Mouse (Mus musculus) retina, postnatal 7 days (tissue): ENCODE results near the gene Lpar5.
"Not testable (repeated sequence)": the region's sequence is repeated elsewhere in the genome, so short reads cannot be mapped to it uniquely, and the experiment has no call there.

Experiments used
- DNase-seq: peaks from one replicate; pipeline ENCODE4 v3.0.0-alpha.2; 2012; ENCODE audit warnings: low read depth, low spot score

Gene Lpar5

GRCm38 (mm10) chr6:125067571-125067995 is at the start of gene Lpar5:
Gene Lpar5 (plus strand): TSS chr6:125067920.
- DNase-seq: no peak

GRCm38 (mm10) chr6:125030532-125030931 is 37.2 kb upstream of the Lpar5 start:
- not testable (repeated sequence) for DNase-seq

- no peak for DNase-seq
Measured at GRCm38 (mm10) chr6:125031604-125032003, 36.1 kb upstream of the Lpar5 start.

GRCm38 (mm10) chr6:125038666-125039065 is 29.1 kb upstream of the Lpar5 start:
- DNase-seq: no peak

GRCm38 (mm10) chr6:125039131-125039530 is 28.6 kb upstream of the Lpar5 start:
- DNase-seq: no peak

GRCm38 (mm10) chr6:125039533-125040153 is 28.1 kb upstream of the Lpar5 start, which contains the start of gene Ing4:
Gene Ing4 (plus strand): TSS chr6:125039760.
- DNase-seq: peak; percentile 95

- DNase-seq: no peak
Measured at GRCm38 (mm10) chr6:125040221-125040620, 27.5 kb upstream of the Lpar5 start.

- no peak for DNase-seq
Measured at GRCm38 (mm10) chr6:125041047-125041446, 26.7 kb upstream of the Lpar5 start.

GRCm38 (mm10) chr6:125042081-125042480 is 25.6 kb upstream of the Lpar5 start:
- DNase-seq: no peak

- peak; percentile 74 for DNase-seq
Measured at GRCm38 (mm10) chr6:125046691-125047090, 21.0 kb upstream of the Lpar5 start.

GRCm38 (mm10) chr6:125049678-125050077 is 18.0 kb upstream of the Lpar5 start, which contains the start of gene Acrbp:
Gene Acrbp (plus strand): TSS chr6:125049689.
- no peak for DNase-seq

- no peak for DNase-seq
Measured at GRCm38 (mm10) chr6:125051237-125051636, 16.5 kb upstream of the Lpar5 start.

- no peak for DNase-seq
Measured at GRCm38 (mm10) chr6:125061493-125061892, 6.2 kb upstream of the Lpar5 start.

GRCm38 (mm10) chr6:125062511-125062910 is 5.2 kb upstream of the Lpar5 start:
- no peak for DNase-seq

GRCm38 (mm10) chr6:125063906-125064305 is 3.8 kb upstream of the Lpar5 start:
- no peak for DNase-seq

GRCm38 (mm10) chr6:125065223-125065622 is 2.5 kb upstream of the Lpar5 start:
- not testable (repeated sequence) for DNase-seq

GRCm38 (mm10) chr6:125071170-125071895 is 3.6 kb downstream of the Lpar5 start:
- no peak for DNase-seq

GRCm38 (mm10) chr6:125071896-125072279 is 4.2 kb downstream of the Lpar5 start:
- peak; percentile 61 for DNase-seq

GRCm38 (mm10) chr6:125073825-125074224 is 6.1 kb downstream of the Lpar5 start:
- DNase-seq: no peak

- DNase-seq: no peak
Measured at GRCm38 (mm10) chr6:125081394-125081793, 13.7 kb downstream of the Lpar5 start.

GRCm38 (mm10) chr6:125081797-125082560 is 14.3 kb downstream of the Lpar5 start:
- peak; percentile 94 for DNase-seq

- DNase-seq: no peak
Measured at GRCm38 (mm10) chr6:125082801-125083386, 15.2 kb downstream of the Lpar5 start.
